Mouse (Mus musculus): Measurements from ENCODE around the gene Acbd4. TPM values are rescaled to one million over a fixed set of nuclear protein-coding genes. Genes with fewer than 3 reads are reported as not detected.
A peak's percentile ranks its signal among the peaks of the same experiment; 100 is the strongest.

The Acbd4 gene
- total and polyA plus RNA-seq, 2 experiments from 2014 or later, result 27.1 to 28.5 TPM

DNA sequence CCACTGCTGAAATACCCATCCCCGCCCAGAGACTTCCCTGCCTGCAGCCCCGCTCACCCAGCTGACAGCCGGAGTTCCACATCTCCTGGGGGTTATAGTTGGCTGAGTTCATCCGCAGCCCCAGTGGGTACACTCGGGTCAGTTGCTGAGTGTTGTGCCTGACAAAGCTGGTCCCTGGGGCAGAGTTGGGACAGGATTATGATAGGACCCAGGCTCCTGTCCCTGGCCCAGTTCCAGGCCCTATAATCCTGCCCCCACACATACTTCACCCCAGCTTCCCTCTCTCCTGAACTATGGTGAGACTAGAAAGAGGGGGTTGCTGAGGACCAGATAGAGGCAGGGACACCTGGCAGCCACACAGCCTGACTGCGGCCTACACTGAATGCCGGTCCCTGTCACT is 27.8 kb upstream of the Acbd4 start:
- H3K36me3 ChIP-seq (ENCODE audit: insufficient read depth), result peaks cover 11% of the 10 kb centered on the region; the same call in 1 of the 2 replicates
- no peaks in the 10 kb centered on the region for H3K27me3 ChIP-seq (ENCODE audit: insufficient read depth, low read length)
- ATAC-seq, result no peak
- no peak for TF ChIP-seq CTCF (IDR thresholded peaks at IDR 0.05; ENCODE audit: low read depth)
- H3K4me2 ChIP-seq (ENCODE audit: low read depth), result no peak overlapping the region
- no peaks in the 10 kb centered on the region for H3K9me3 ChIP-seq (ENCODE audit: low read length)
- H3K27ac ChIP-seq (ENCODE audit: low read depth, low read length), result no peak overlapping the region
- H3K9ac ChIP-seq, result no peak overlapping the region
- 85% methylated on average over 7 of the region's 7 CpGs for WGBS
- no peak for DNase-seq
- no peak overlapping the region for H3K4me3 ChIP-seq (ENCODE audit: low read depth, low read length)
- no peaks in the 10 kb centered on the region for H3K4me1 ChIP-seq (ENCODE audit: insufficient read depth)

- H3K4me1 ChIP-seq (ENCODE audit: insufficient read depth), result no peaks in the 10 kb centered on the region
- ATAC-seq (no peak), DNase-seq (no peak)
- H3K27ac ChIP-seq (ENCODE audit: low read depth, low read length), result no peak overlapping the region
- H3K27me3 ChIP-seq (ENCODE audit: insufficient read depth, low read length), result no peaks in the 10 kb centered on the region
- H3K9ac ChIP-seq, result no peak overlapping the region
- H3K4me2 ChIP-seq (ENCODE audit: low read depth), result no peak overlapping the region
- H3K9me3 ChIP-seq (ENCODE audit: low read length), result no peaks in the 10 kb centered on the region
- no peak overlapping the region for H3K4me3 ChIP-seq (ENCODE audit: low read depth, low read length)
- H3K36me3 ChIP-seq (ENCODE audit: insufficient read depth), result peaks cover 6% of the 10 kb centered on the region; the same call in 1 of the 2 replicates
- TF ChIP-seq CTCF (IDR thresholded peaks at IDR 0.05; ENCODE audit: low read depth), result no peak
- WGBS, result 59% methylated on average over 10 of the region's 10 CpGs
Measured at GRCm38 (mm10) chr11:103074121-103074650, 27.3 kb upstream of the Acbd4 start.

GRCm38 (mm10) chr11:103074796-103075323 is 26.6 kb upstream of the Acbd4 start:
- Histone ChIP-seq H3K9me3 (ENCODE audit: low read length) (no peaks in the 10 kb centered on the region), H3K36me3 (ENCODE audit: insufficient read depth) (peaks cover 2% of the 10 kb centered on the region; the same call in 1 of the 2 replicates), H3K4me3 (ENCODE audit: low read depth, low read length) (no peak overlapping the region), H3K27ac (ENCODE audit: low read depth, low read length) (no peak overlapping the region), H3K27me3 (ENCODE audit: insufficient read depth, low read length) (no peaks in the 10 kb centered on the region), H3K4me2 (ENCODE audit: low read depth) (no peak overlapping the region), H3K4me1 (ENCODE audit: insufficient read depth) (no peaks in the 10 kb centered on the region), H3K9ac (no peak overlapping the region)
- ATAC-seq (no peak), DNase-seq (no peak)
- TF ChIP-seq CTCF (IDR thresholded peaks at IDR 0.05; ENCODE audit: low read depth), result no peak
- 26% methylated on average over 10 of the region's 10 CpGs for WGBS

DNA sequence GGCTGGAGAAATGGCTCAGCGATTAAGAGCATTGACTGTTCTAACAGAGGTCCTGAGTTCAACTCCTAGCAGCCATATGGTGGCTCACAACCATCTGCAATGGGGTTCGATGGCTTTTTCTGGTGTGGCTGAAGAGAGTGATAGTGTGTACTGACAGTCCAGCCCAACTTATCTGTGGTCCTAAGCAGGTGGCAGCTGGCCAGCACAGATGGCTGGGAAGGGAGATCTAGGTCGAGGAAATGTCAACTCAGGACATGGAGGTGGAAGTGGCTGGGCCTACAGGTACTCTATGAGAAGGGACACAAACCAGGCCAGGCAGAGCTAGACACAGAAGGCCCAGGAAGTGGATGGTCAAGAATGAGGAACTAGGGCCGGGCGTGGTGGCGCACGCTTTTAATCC is 25.5 kb upstream of the Acbd4 start:
- Histone ChIP-seq H3K4me2 (ENCODE audit: low read depth) (no peak overlapping the region), H3K9ac (no peak overlapping the region), H3K36me3 (ENCODE audit: insufficient read depth) (no peaks in the 10 kb centered on the region), H3K9me3 (ENCODE audit: low read length) (no peaks in the 10 kb centered on the region), H3K4me3 (ENCODE audit: low read depth, low read length) (no peak overlapping the region), H3K27ac (ENCODE audit: low read depth, low read length) (no peak overlapping the region), H3K4me1 (ENCODE audit: insufficient read depth) (no peaks in the 10 kb centered on the region), H3K27me3 (ENCODE audit: insufficient read depth, low read length) (peaks cover under 1% of the 10 kb centered on the region; the same call in 1 of the 2 replicates)
- no peak for DNase-seq
- WGBS, result 90% methylated on average over 7 of the region's 7 CpGs
- ATAC-seq, result no peak
- TF ChIP-seq CTCF (IDR thresholded peaks at IDR 0.05; ENCODE audit: low read depth), result no peak

DNA sequence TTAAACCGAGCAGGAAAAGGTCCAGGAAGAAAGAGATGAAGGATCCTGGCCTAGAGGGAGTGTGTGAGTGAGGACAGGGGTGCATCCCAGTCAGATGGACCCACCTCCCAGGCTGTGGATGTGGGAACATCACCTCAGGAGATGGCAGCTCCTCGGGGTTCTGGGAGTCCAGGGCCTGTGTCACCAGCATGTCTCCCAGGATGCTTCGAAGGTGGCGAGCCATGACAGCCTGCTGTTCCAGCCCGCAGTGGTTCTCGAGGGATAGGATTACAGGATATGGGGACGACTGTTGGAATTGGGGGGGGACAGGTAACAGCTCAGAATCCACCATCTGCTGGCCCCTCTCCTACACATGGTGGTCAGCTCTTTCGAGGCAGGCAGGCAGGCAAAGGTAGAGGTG is 24.9 kb upstream of the Acbd4 start:
- WGBS, result 85% methylated on average over 8 of the region's 8 CpGs

DNA sequence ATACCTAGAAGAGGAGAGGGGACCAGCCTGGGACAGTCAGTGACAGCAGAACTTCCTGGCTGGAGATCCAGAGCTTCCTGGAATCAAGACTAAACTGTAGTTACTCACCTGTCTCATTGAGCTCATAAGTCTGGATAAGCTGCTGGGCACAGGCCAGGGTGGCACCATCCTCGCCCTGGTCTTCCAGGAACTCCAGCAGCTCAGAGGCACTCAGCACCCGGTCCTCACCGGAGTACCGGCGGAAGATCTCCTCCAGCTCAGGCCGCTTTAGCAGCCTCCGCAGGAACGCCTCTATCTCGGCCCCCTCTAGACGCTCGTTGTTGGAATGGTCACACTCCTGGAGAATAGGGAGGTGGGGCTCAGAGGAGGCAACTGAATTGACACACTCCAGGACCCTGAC is 23.4 kb upstream of the Acbd4 start:
- WGBS, result 79% methylated on average over 11 of the region's 11 CpGs
- TF ChIP-seq CTCF (IDR thresholded peaks at IDR 0.05; ENCODE audit: low read depth), result no peak
- Histone ChIP-seq H3K36me3 (ENCODE audit: insufficient read depth) (no peaks in the 10 kb centered on the region), H3K27ac (ENCODE audit: low read depth, low read length) (no peak overlapping the region), H3K4me3 (ENCODE audit: low read depth, low read length) (no peak overlapping the region), H3K4me2 (ENCODE audit: low read depth) (no peak overlapping the region), H3K9ac (no peak overlapping the region), H3K27me3 (ENCODE audit: insufficient read depth, low read length) (peaks cover 7% of the 10 kb centered on the region; the same call in 1 of the 2 replicates), H3K9me3 (ENCODE audit: low read length) (no peaks in the 10 kb centered on the region), H3K4me1 (ENCODE audit: insufficient read depth) (no peaks in the 10 kb centered on the region)
- DNase-seq (no peak), ATAC-seq (no peak)

More for the DNA sequence above, 24.9 kb upstream of the Acbd4 start:
- no peak overlapping the region for H3K9ac ChIP-seq
- H3K4me3 ChIP-seq (ENCODE audit: low read depth, low read length), result no peak overlapping the region
- DNase-seq (no peak), ATAC-seq (no peak)
- H3K4me1 ChIP-seq (ENCODE audit: insufficient read depth), result no peaks in the 10 kb centered on the region
- H3K9me3 ChIP-seq (ENCODE audit: low read length), result no peaks in the 10 kb centered on the region
- no peaks in the 10 kb centered on the region for H3K36me3 ChIP-seq (ENCODE audit: insufficient read depth)
- H3K4me2 ChIP-seq (ENCODE audit: low read depth), result no peak overlapping the region
- peaks cover 6% of the 10 kb centered on the region; the same call in 1 of the 2 replicates for H3K27me3 ChIP-seq (ENCODE audit: insufficient read depth, low read length)
- TF ChIP-seq CTCF (IDR thresholded peaks at IDR 0.05; ENCODE audit: low read depth), result no peak
- H3K27ac ChIP-seq (ENCODE audit: low read depth, low read length), result no peak overlapping the region

DNA sequence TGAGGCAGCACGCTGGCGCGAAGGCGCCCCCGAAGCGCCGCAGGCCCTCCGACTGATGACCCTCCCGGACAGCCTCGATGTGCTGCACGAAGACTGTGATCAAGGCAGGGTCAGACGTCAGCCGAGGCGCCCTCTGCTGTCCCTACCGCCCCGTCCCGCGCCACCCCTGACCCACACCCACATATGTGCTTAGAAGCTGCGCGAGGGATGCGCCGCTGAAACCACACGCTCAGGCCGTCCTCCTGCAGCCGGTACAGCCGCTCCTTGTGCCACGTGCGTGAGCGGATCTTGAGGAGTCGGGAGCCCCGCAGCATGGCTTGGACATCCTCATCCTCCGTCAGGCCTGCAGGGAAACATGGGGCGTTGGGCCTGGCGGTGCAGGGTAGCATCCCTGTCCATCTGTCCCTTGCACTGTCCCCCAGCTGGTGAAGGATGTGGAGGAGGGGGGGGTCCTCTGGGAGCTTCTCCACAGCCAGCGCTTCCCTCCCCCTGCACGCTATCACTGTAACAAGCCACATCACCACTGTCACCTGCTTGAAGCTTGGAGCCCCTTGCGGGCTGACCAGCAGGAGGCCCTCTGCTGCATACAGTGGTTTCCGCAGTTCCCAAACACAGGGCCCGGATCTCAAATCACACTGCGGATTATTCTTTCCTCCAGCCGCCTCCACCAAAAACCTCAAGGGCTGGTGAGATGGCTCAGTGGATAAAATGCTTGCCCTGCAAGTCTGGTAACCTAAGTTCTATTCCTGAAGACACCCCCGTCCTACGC is 21.0 kb upstream of the Acbd4 start:
- Histone ChIP-seq H3K9ac (peak overlapping the region; percentile 31; the same call in 1 of the 2 replicates), H3K9me3 (ENCODE audit: low read length) (no peaks in the 10 kb centered on the region), H3K27me3 (ENCODE audit: insufficient read depth, low read length) (peaks cover 7% of the 10 kb centered on the region; the same call in 1 of the 2 replicates), H3K27ac (ENCODE audit: low read depth, low read length) (no peak overlapping the region), H3K4me3 (ENCODE audit: low read depth, low read length) (peak overlapping the region; percentile 19), H3K36me3 (ENCODE audit: insufficient read depth) (no peaks in the 10 kb centered on the region), H3K4me1 (ENCODE audit: insufficient read depth) (no peaks in the 10 kb centered on the region), H3K4me2 (ENCODE audit: low read depth) (peak overlapping the region; percentile 49)
- DNase-seq (peak; percentile 44), ATAC-seq (peak; percentile 65)
- TF ChIP-seq CTCF (IDR thresholded peaks at IDR 0.05; ENCODE audit: low read depth), result peak; percentile 43; the same call in 1 of the 2 replicates
- WGBS, result 6% methylated on average over 42 of the region's 43 CpGs
